Mouse (Mus musculus) liver, postnatal 0 days (tissue): ENCODE results near the gene Itfg2.

ENCODE experiments used
- CTCF ChIP-seq: sonication (generic); IDR thresholded peaks from 2 replicates; pipeline ENCODE4 v1.5.1; 2016; ENCODE audit warnings: antibody characterized with exemption, low read depth
- EP300 ChIP-seq: IDR thresholded peaks from 2 replicates; pipeline ENCODE4 v1.6.1; 2016; ENCODE audit warnings: antibody characterized with exemption, low read depth, mild to moderate bottlenecking

DNA sequence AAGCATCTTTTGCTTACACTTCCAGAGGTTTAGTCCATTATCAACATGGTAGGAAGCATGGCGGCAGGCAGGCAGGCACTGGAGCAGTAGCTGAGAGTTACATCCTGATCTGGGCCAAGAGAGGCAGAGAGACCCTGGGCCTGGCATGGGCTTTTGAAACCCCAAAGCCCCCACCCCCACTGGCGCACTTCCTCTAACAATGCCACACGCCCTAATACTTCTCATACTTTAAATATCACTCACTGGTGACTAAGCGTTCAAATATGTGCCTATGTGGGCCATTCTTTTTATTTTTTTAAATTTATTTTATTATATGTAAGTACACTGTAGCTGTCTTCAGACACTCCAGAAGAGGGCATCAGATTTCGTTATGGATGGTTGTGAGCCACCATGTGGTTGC, 58.3 kb downstream of the Itfg2 start:
- no peak for TF ChIP-seq EP300
- no peak for TF ChIP-seq CTCF
